13 mouse cellular contexts compared by ENCODE assay signal in genomic region chr4:85920474-85920873, GRCm38 (mm10).
"Had no signal": no experiment of that assay in that cellular context is flagged by ENCODE, and none has a peak within 500 bp of the region (broad histone marks: within the 10 kb centered on the region; RNA-seq: fewer than 3 reads in every experiment).

No protein-coding gene starts in this region.

- DNase-seq: kidney, adult 11 months; kidney, adult 8-10 months; kidney, postnatal 14 days; kidney, postnatal 4 days; layer of hippocampus, postnatal 36 days; liver, embryonic 13.5 days; lung, embryonic 14.5 days; lung, postnatal 10 days; right cerebral cortex, postnatal 25 days; thymus, adult 18-20 months; thymus, postnatal 36 days had no signal

- ATAC-seq: intestine, embryonic 15.5 days; midbrain, embryonic 15.5 days had no signal
